Mouse (Mus musculus) kidney, embryonic 15.5 days (tissue): ENCODE results near the gene Il16. TPM values are rescaled to one million over a fixed set of nuclear protein-coding genes. Genes with fewer than 3 reads are reported as not detected.

Source experiments
- ATAC-seq: fragments of 200-750 bp; cut with Nextera tagmentation; replicated peaks from 2 replicates; pipeline ENCODE4 v1.8.0; 2017; ENCODE audit warnings: moderate TSS enrichment; ENCODE audit not compliant: low FRiP score
- H3K27ac ChIP-seq: fragments of 300-500 bp; sonication (generic); 2 replicates; pipeline ENCODE4 v1.5.1; 2015; ENCODE audit warnings: mild to moderate bottlenecking, inconsistent platforms
- H3K27me3 ChIP-seq: fragments of 300-500 bp; sonication (generic); 2 replicates; pipeline ENCODE4 v1.6.1; 2015; ENCODE audit warnings: inconsistent platforms
- H3K36me3 ChIP-seq: fragments of 300-500 bp; sonication (generic); 2 replicates; pipeline ENCODE4 v1.6.1; 2015; ENCODE audit warnings: inconsistent platforms
- H3K4me1 ChIP-seq: fragments of 300-500 bp; sonication (generic); 2 replicates; pipeline ENCODE4 v1.6.1; 2015; ENCODE audit warnings: inconsistent platforms
- H3K4me2 ChIP-seq: fragments of 300-500 bp; sonication (generic); 2 replicates; pipeline ENCODE4 v1.6.1; 2015; ENCODE audit warnings: moderate library complexity, mild to moderate bottlenecking, inconsistent platforms
- H3K4me3 ChIP-seq: fragments of 300-500 bp; sonication (generic); replicated peaks from 2 replicates; pipeline ENCODE4 v1.5.1; 2015; ENCODE audit warnings: mild to moderate bottlenecking, inconsistent platforms
- H3K9ac ChIP-seq: fragments of 300-500 bp; sonication (generic); 2 replicates; pipeline ENCODE4 v1.6.1; 2015; ENCODE audit warnings: mild to moderate bottlenecking, inconsistent platforms
- H3K9me3 ChIP-seq: fragments of 300-500 bp; sonication (generic); replicated peaks from 2 replicates; pipeline ENCODE4 v1.6.1; 2016; ENCODE audit warnings: inconsistent platforms
- WGBS: fragments of 180-500 bp; shearing (Covaris S2); methylation state at CpG from one replicate; pipeline ENCODE4 v1.1.7; 2015; ENCODE audit warnings: mixed read lengths; 5-methylcytosine and 5-hydroxymethylcytosine counted together
- polyA plus RNA-seq: library from polyadenylated mRNA; unstranded; fragments of >200 nt; fragmentation: Nextera tagmentation; extraction: Ambion mirVana; gene quantifications from 2 replicates; pipeline ENCODE4 v1.2.1, GENCODE M21; 2015

Il16 gene
- polyA plus RNA-seq, 1 experiment from 2014 or later: 4.0 TPM

- H3K27ac ChIP-seq: no peak overlapping the region
- H3K27me3 ChIP-seq: no peaks in the 10 kb centered on the region
- no peak for ATAC-seq
- no peaks in the 10 kb centered on the region for H3K4me1 ChIP-seq
- H3K4me2 ChIP-seq: no peak overlapping the region
- no peaks in the 10 kb centered on the region for H3K9me3 ChIP-seq
- WGBS: 77% methylated on average over 5 of the region's 5 CpGs
- H3K9ac ChIP-seq: no peak overlapping the region
- no peaks in the 10 kb centered on the region for H3K36me3 ChIP-seq
- no peak overlapping the region for H3K4me3 ChIP-seq
These were observed 93.0 kb downstream of the Il16 start for GRCm38 (mm10) chr7:83652498-83652897.

GRCm38 (mm10) chr7:83650638-83651037, 94.9 kb downstream of the Il16 start:
- Histone ChIP-seq H3K27ac (no peak overlapping the region), H3K36me3 (no peaks in the 10 kb centered on the region), H3K9me3 (no peaks in the 10 kb centered on the region), H3K4me1 (no peaks in the 10 kb centered on the region), H3K4me3 (no peak overlapping the region), H3K9ac (no peak overlapping the region), H3K27me3 (no peaks in the 10 kb centered on the region), H3K4me2 (no peak overlapping the region)
- no peak for ATAC-seq
- WGBS: 93% methylated on average over 5 of the region's 5 CpGs

GRCm38 (mm10) chr7:83648807-83649206, 96.7 kb downstream of the Il16 start:
- ATAC-seq: no peak
- WGBS: 78% methylated on average over 7 of the region's 7 CpGs
- no peaks in the 10 kb centered on the region for H3K4me1 ChIP-seq

GRCm38 (mm10) chr7:83645476-83645875, 100.0 kb downstream of the Il16 start:
- Histone ChIP-seq H3K27me3 (no peaks in the 10 kb centered on the region), H3K9me3 (no peaks in the 10 kb centered on the region), H3K4me2 (no peak overlapping the region), H3K27ac (no peak overlapping the region), H3K4me1 (peaks cover 2% of the 10 kb centered on the region; the same call in 1 of the 2 replicates), H3K4me3 (no peak overlapping the region), H3K9ac (no peak overlapping the region), H3K36me3 (peaks cover 12% of the 10 kb centered on the region)
- no peak for ATAC-seq
- 69% methylated on average over 5 of the region's 5 CpGs for WGBS

More at GRCm38 (mm10) chr7:83648807-83649206, 96.7 kb downstream of the Il16 start:
- Histone ChIP-seq H3K4me3 (no peak overlapping the region), H3K27me3 (no peaks in the 10 kb centered on the region), H3K36me3 (no peaks in the 10 kb centered on the region), H3K4me2 (no peak overlapping the region), H3K9ac (no peak overlapping the region), H3K9me3 (no peaks in the 10 kb centered on the region), H3K27ac (no peak overlapping the region)

GRCm38 (mm10) chr7:83644761-83645160, 100.8 kb downstream of the Il16 start:
- Histone ChIP-seq H3K27ac (no peak overlapping the region), H3K27me3 (no peaks in the 10 kb centered on the region), H3K4me2 (no peak overlapping the region), H3K36me3 (peaks cover 18% of the 10 kb centered on the region), H3K4me3 (no peak overlapping the region), H3K9me3 (no peaks in the 10 kb centered on the region), H3K4me1 (peaks cover 2% of the 10 kb centered on the region; the same call in 1 of the 2 replicates), H3K9ac (no peak overlapping the region)
- no peak for ATAC-seq
- WGBS: 86% methylated on average over 2 of the region's 2 CpGs

DNA sequence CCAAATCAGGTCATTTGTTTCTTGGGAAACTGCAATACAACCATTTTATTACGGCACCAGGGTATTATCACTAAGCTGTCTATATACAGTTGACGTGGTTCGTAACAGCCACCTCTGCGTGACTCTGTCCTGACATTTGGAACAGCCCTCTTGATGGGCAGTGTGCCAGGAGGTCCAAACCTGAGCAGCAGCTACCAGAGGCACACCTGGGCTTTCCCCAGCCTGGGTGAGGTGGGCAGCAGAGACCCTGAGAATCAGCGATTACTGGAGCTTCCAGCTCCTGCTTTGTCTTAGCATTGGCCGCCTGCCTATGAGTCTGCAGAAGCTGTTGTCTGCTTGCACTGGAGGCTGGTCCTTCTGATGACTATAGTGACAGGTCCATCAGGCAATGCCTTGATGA, 101.9 kb downstream of the Il16 start:
- 73% methylated on average over 6 of the region's 6 CpGs for WGBS
- Histone ChIP-seq H3K36me3 (peaks cover 18% of the 10 kb centered on the region), H3K4me1 (peaks cover 2% of the 10 kb centered on the region; the same call in 1 of the 2 replicates), H3K4me3 (no peak overlapping the region), H3K9ac (no peak overlapping the region), H3K27me3 (no peaks in the 10 kb centered on the region), H3K27ac (no peak overlapping the region), H3K4me2 (no peak overlapping the region), H3K9me3 (no peaks in the 10 kb centered on the region)
- no peak for ATAC-seq

DNA sequence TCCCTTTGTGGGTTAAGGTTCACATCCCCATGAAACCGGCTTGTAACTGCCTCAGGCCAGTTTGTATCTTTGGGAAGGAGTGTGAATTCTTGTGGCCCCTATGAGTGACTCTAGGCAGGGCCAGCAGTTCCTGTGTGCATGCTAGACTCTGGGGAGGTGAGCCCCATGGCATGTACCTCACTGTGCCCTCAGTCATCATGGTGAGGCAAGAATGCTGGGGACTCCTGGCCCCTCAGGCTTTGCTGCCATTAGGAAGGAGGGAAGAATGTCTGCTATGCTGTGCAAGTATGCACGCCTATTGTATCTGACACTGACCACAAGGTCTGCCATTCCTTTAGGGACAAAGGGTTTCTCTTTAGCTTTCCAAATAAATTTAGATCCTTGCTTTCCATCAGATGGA, 104.4 kb downstream of the Il16 start:
- H3K36me3 ChIP-seq: peaks cover 37% of the 10 kb centered on the region
- no peaks in the 10 kb centered on the region for H3K9me3 ChIP-seq
- no peaks in the 10 kb centered on the region for H3K27me3 ChIP-seq
- peaks cover 2% of the 10 kb centered on the region; the same call in 1 of the 2 replicates for H3K4me1 ChIP-seq
- H3K4me3 ChIP-seq: no peak overlapping the region
- 79% methylated on average over 2 of the region's 2 CpGs for WGBS
- no peak overlapping the region for H3K27ac ChIP-seq
- no peak overlapping the region for H3K4me2 ChIP-seq
- no peak for ATAC-seq
- H3K9ac ChIP-seq: no peak overlapping the region

DNA sequence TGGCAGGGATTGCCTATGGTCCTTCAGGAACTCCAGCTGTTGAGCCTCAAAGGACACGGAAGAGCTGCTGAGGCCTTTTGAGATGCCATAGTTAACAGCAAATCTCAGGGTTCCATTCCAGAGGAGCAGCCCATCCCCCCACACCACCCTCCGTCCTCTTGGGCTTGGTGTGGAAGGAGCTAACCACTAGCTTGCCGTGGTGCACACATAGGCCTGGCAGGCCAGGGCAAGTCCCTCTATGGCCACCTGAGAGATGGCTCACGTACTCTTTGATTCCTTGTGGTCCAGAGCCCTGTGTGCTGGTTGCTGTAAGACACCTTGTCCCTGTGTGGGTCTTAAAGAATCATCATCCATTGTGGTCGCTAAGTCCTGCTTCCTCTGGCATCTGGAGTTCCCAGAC, 104.9 kb downstream of the Il16 start:
- no peak overlapping the region for H3K27ac ChIP-seq
- H3K27me3 ChIP-seq: no peaks in the 10 kb centered on the region
- peaks cover 2% of the 10 kb centered on the region; the same call in 1 of the 2 replicates for H3K4me1 ChIP-seq
- no peak for ATAC-seq
- no peak overlapping the region for H3K9ac ChIP-seq
- H3K4me2 ChIP-seq: no peak overlapping the region
- peaks cover 38% of the 10 kb centered on the region for H3K36me3 ChIP-seq
- no peak overlapping the region for H3K4me3 ChIP-seq
- H3K9me3 ChIP-seq: no peaks in the 10 kb centered on the region
- whole genome bisulfite sequencing: 90% methylated on average over 5 of the region's 5 CpGs

DNA sequence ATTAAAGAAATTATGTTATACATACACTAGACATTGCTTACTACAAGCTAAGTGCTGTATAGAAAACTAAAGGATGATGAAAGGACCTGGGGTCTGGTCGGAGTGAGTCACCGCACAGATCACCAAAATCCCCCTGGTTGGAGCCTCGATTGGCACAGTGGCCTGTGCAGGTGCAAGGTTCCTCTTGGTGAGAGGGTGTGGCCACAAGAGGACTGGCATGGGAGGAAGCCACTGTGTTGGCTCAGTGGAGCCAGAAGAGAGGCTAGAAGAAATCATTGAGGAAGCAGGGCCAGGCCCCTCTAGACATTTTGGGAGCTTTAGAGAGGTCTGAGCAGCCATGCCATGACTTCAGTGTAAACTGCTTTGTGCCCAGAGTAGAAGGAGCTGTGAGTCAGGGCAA, 106.4 kb downstream of the Il16 start:
- H3K9ac ChIP-seq: no peak overlapping the region
- H3K4me2 ChIP-seq: no peak overlapping the region
- no peak for ATAC-seq
- H3K9me3 ChIP-seq: no peaks in the 10 kb centered on the region
- H3K27me3 ChIP-seq: no peaks in the 10 kb centered on the region
- H3K4me3 ChIP-seq: no peak overlapping the region
- peaks cover 7% of the 10 kb centered on the region for H3K4me1 ChIP-seq
- peaks cover 38% of the 10 kb centered on the region for H3K36me3 ChIP-seq
- H3K27ac ChIP-seq: no peak overlapping the region
- 85% methylated on average over 3 of the region's 3 CpGs for WGBS

DNA sequence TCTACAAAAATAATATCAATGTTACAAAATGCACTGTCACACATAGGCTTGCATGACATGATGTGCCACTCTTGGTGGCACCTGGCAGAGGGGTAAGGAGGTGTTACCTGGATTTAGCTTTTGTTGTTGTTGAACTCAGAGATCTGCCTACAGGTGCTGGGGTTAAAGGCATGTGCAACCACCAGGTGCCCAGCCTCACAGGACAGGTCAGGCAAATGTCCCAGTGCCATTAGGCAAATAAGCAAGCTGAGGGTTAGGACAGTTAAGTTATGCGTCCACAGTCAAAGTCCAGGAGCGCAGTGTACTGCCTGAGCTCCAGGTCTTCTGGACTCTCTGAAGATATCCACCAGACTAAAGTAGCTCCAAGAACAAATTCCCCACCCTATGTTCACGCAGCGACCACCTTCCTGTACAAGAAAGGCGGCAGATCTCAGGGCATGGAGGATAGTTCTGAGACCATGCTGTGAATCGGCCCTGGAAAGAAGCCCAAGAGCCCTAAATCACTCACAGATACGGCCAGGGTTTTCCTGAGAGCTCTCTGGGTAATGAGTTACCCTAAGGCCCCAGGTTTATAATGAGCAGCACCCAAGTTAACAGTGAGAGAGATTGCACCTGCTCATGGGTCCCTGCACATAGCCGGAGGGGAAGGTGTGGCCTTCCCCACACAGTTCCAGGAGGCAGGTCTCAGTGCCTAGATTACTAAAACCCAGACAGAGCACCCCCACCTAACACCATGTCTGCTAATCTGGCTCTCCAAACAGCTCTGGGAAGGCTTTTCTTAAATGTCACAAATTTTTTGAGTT, 107.5 kb downstream of the Il16 start:
- H3K4me1 ChIP-seq: peaks cover 15% of the 10 kb centered on the region
- 72% methylated on average over 8 of the region's 8 CpGs for WGBS
- peak; percentile 68 for ATAC-seq

GRCm38 (mm10) chr7:83636425-83636824, 109.1 kb downstream of the Il16 start:
- no peaks in the 10 kb centered on the region for H3K9me3 ChIP-seq
- H3K27me3 ChIP-seq: no peaks in the 10 kb centered on the region
- no peak overlapping the region for H3K4me2 ChIP-seq
- no peak overlapping the region for H3K27ac ChIP-seq
- no peak overlapping the region for H3K9ac ChIP-seq
- no peak overlapping the region for H3K4me3 ChIP-seq
- WGBS: 90% methylated on average over 8 of the region's 8 CpGs
- peaks cover 30% of the 10 kb centered on the region for H3K36me3 ChIP-seq
- ATAC-seq: no peak
- H3K4me1 ChIP-seq: peaks cover 23% of the 10 kb centered on the region

More for the DNA sequence above, 107.5 kb downstream of the Il16 start:
- Histone ChIP-seq H3K9ac (no peak overlapping the region), H3K36me3 (peaks cover 36% of the 10 kb centered on the region), H3K4me3 (no peak overlapping the region), H3K27ac (0 out of 2 replicates have a peak overlapping the region, but pooled peaks have one; percentile 6), H3K4me2 (no peak overlapping the region), H3K27me3 (no peaks in the 10 kb centered on the region), H3K9me3 (no peaks in the 10 kb centered on the region)

GRCm38 (mm10) chr7:83635726-83636125, 109.8 kb downstream of the Il16 start:
- Histone ChIP-seq H3K9me3 (no peaks in the 10 kb centered on the region), H3K27ac (no peak overlapping the region), H3K36me3 (peaks cover 29% of the 10 kb centered on the region), H3K4me1 (peaks cover 30% of the 10 kb centered on the region), H3K9ac (no peak overlapping the region), H3K4me3 (no peak overlapping the region), H3K4me2 (no peak overlapping the region), H3K27me3 (no peaks in the 10 kb centered on the region)
- 93% methylated on average over 2 of the region's 2 CpGs for WGBS
- ATAC-seq: no peak
